Mouse (Mus musculus): ENCODE results near the gene Htra2. TPM values are rescaled to one million over a fixed set of nuclear protein-coding genes. Genes with fewer than 3 reads are reported as not detected.

Htra2 gene
- total RNA-seq (2021): 10 to 100 TPM; 63.3 to 68.5 TPM
- long read RNA-seq, experiment 1, transcript Htra2-201 (8 exons, 1,725 nt): major isoform, 78 of 116 reads
- long read RNA-seq, experiment 1, transcript Htra2-204 (7 exons, 1,605 nt): minor isoform, 7 of 116 reads
- long read RNA-seq, experiment 1, partial matches to known transcripts: 7 of 116 reads
- long read RNA-seq, experiment 1, other reads (novel, unspliced or antisense): 22 of 116 reads
- long read RNA-seq, experiment 2, transcript Htra2-201 (8 exons, 1,725 nt): major isoform, 75 of 116 reads
- long read RNA-seq, experiment 2, partial matches to known transcripts: 11 of 116 reads
- long read RNA-seq, experiment 2, other reads (novel, unspliced or antisense): 26 of 116 reads

DNA sequence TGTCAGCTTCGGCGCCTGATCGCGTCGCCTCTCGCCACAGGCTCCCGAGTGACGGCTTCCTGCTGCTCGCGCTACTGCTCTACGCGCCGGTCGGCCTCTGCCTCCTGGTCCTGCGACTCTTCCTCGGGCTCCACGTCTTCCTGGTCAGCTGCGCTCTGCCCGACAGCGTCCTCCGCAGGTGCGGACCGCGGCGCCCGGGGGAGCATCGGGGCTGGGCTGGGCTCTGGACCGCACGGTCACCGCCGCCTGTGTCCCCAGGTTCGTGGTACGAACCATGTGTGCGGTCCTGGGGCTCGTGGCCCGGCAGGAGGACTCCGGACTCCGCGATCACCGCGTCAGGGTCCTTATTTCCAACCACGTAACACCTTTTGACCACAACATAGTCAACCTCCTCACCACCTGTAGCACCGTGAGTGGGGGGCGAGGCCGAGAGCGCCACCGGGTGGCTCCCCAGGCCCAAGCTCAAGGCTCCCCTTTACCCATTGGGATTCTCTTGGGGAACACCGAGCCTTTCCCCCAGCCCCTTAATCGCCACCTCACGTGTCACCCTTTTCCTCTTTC lies at the start of gene Htra2:
Htra2 (minus strand) TSS at position 403 of the 561 bp plus-strand sequence.
- DNase-seq (ENCODE audit: low spot score in 2 of 2): no peak

- no peak for DNase-seq (ENCODE audit: low spot score in 2 of 2)
Observed at GRCm38 (mm10) chr6:83104158-83104557, 49.1 kb upstream of the Htra2 start.

DNA sequence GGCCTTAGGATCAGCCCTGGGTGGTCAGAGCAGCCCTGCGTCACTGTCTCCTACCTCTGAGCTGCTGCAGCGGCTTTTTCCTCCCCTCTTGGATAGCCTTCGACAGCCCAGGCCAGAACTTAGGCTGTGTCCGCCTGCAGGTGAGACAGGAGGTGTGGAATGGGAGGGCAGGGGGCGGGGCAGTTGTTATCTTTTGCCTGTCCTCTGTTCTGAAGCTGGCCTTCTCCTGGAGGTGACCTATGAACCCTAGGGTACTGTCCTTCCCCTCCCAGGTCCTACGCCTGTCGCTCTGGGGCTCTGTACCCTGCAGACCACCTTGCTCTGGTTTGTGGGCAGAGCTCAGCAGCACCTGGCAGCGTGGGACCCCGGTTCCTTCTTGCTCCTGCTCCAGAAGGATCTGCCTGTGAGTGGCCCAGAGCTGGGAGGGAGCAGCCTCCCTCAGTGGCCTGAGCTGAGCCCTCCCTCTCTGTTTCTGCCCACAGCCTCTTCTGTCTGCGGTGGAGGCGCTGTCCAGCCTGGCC lies 48.1 kb upstream of the Htra2 start:
- DNase-seq (ENCODE audit: low spot score in 2 of 2): no peak

DNA sequence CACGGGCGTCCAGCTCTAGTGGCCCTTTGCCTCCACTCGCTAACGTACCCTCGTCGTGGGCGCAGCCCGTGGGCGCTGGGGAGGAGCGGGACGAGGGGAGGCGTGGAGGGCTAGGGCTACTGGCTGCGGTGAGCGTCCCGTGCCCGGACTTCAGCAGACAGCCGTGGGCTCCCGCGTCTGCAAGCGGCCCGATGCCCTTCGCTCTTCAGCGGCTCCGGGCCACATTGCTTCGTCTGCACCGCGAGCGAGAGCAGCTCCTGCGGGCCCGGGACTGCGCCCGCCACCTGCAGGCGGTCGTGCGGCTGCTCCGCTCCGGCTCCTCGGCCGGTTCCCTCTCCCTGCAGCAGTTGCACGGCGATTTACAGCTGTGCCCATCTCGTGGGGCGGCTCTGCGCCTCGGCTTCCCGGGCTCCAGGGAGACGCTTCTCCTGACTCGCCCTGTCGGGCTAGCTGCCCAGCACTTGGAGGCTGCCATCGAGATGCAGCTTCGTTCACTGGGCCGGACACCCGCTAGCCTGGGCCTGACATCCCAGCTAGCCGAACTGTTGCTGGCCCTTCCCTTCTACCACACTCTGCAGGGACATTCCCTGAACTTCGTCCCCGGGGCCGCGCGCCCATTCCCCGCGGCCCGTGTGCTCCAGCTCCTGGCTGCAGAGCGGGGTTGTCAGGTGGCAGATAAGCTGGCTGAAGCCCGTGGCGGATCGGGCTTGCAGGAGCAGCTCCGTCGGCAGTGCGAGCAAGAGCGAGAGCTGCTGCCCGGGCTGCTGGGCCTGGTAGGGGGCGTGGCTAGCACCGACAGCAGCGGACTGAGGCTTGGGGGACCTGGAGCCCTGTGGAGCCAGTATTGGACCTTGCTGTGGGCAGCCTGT lies 46.8 kb upstream of the Htra2 start:
- DNase-seq (ENCODE audit: low spot score in 2 of 2): no peak

DNA sequence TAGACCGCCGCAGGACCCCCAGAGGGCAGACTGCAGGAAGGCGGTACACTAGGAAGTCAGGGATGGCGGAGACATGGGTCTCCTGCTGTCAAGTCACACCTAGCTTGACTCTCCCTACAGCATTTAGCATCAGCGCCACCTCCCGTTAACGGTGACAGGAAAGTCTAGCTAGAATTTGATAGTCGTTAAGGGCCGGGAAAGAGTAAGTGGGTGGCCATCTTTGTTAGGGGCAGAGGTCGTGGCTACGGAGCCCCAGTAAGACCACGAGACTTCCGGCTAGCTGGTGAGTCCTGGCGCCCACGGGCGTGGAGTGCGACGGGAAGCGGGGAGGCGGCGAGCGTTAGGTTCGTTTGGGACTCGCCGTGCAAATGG lies 46.2 kb upstream of the Htra2 start, which contains the start of the genes Ccdc142 and Gm42688:
Ccdc142 (plus strand) TSS at position 286 of the 372 bp plus-strand sequence.
Gm42688 (plus strand) TSS at position 302 of the 372 bp plus-strand sequence.
- DNase-seq (ENCODE audit: low spot score in 2 of 2): peak; percentile 56 to 81

- no peak for DNase-seq (ENCODE audit: low spot score in 2 of 2)
Observed at GRCm38 (mm10) chr6:83098411-83098810, 43.3 kb upstream of the Htra2 start.

DNA sequence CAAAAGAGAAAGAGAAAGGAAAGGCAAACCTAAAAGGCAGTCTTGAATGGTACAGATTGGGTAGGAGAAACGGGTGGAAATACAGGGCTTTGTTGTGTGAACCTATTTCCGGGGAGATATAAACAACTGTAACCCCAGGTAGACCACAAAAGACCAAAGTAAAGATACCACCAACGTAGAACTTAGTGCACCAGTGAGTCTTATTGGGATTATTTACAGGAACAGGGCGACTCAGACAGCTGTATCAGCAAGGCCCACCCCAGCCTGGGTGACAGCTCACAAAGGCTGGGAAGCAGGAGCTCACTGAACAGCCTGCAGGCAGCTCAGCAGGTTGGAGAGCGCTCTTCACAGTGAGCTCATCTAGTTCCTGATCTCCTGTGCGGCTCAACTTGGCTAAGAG lies 40.9 kb upstream of the Htra2 start:
- no peak for DNase-seq (ENCODE audit: low spot score in 2 of 2)

GRCm38 (mm10) chr6:83092416-83093127 lies 37.5 kb upstream of the Htra2 start:
- no peak for DNase-seq (ENCODE audit: low spot score in 2 of 2)

GRCm38 (mm10) chr6:83087926-83088260 lies 32.8 kb upstream of the Htra2 start:
- DNase-seq (ENCODE audit: low spot score in 2 of 2): no peak

- DNase-seq (ENCODE audit: low spot score in 2 of 2): no peak
Observed at GRCm38 (mm10) chr6:83087205-83087925, 32.3 kb upstream of the Htra2 start.

- DNase-seq (ENCODE audit: low spot score in 2 of 2): no peak
Observed at GRCm38 (mm10) chr6:83086121-83087035, 31.3 kb upstream of the Htra2 start, which contains the start of gene Lbx2. Gene Lbx2, plus strand, starts transcription at chr6:83086367.

DNA sequence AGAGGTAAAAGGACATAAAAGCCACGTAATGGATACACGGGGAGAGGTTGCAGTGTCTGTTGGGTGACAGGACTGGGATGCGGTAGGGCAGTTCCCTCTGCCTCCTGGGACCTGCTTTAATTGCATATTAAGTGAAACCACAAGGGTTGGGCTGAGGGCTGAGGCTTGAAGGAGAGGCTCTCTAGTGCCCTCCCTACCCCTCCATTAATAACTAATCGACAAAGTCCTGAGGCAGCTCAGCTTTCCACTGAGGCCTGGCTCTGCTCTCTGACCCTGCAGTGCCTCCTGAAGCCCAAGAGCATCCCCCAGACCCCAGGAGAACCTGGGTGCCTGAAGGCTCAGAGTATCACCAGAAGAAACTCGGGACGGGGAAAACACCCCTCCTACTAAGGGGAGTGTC lies 29.4 kb upstream of the Htra2 start:
- no peak for DNase-seq (ENCODE audit: low spot score in 2 of 2)

- no peak for DNase-seq (ENCODE audit: low spot score in 2 of 2)
Observed at GRCm38 (mm10) chr6:83083497-83083896, 28.4 kb upstream of the Htra2 start.

DNA sequence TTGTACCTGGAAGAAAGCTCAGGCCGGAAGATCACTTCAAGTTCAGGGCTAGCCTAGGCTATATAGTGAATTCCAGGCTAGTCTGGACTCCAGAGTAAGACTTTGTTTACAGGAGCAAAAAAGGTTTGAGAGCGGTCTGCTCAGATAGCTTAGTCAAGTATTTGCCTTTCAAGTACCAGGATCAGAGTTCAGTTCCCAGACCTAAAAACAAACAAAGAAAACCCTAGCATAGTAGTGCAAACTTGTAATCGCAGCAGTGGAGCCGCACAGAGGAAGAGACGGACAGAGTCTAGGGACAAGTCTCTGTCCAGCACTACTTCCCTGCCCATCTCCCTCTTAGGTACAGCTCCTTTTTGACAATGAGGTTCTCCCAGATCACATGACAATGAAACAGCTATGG lies 25.1 kb upstream of the Htra2 start:
- no peak for DNase-seq (ENCODE audit: low spot score in 2 of 2)

DNA sequence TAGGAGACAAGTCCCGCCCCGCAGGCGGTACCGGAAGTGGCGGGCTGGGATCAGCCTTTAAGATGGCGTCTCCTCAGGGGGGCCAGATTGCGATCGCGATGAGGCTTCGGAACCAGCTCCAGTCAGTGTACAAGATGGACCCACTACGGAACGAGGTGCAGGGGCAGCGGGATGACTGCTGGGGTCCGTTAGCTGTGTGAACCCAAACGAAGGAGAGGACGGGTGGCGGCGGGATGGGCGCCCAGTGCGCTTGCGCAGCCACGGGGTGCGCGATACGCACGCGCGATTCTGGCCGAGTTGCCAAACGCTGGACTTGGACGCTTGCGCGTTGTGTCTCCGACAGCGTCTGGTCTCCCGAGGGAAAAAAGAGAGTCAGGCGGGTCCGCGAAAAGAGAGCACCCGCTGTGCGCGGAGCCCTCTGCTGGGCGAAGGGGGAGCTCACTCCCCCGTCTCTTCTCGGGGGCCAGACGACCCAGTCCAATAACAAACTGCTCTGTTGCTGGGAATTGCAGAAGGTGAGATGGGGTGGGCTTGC lies 23.3 kb upstream of the Htra2 start:
- peak; percentile 95 to 97 for DNase-seq (ENCODE audit: low spot score in 2 of 2)

GRCm38 (mm10) chr6:83077630-83078323 lies 22.7 kb upstream of the Htra2 start, which contains the start of gene Pcgf1:
Gene Pcgf1, plus strand, starts transcription at chr6:83077869.
- peak in 1 of 2 experiments; percentile 38 for DNase-seq (ENCODE audit: low spot score in 2 of 2)

DNA sequence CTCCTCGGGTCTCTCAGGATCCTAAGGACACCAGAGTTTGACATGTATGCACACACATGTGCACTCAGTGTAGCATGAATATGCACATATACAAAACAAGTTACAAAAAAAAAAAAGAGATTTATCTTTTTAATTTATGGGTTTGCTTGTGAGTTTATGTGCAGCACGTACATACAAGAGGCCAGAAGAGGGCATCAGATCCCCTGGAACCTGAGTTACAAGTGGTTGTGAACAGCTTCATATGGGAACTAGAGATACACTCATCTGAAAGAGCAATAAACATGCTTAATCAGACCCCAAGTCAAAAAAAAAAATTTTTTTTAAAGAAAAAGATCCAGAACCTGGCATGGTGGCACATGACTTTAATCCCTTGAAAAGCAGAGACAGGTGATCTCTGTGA lies 19.9 kb upstream of the Htra2 start:
- DNase-seq (ENCODE audit: low spot score in 2 of 2): no peak

DNA sequence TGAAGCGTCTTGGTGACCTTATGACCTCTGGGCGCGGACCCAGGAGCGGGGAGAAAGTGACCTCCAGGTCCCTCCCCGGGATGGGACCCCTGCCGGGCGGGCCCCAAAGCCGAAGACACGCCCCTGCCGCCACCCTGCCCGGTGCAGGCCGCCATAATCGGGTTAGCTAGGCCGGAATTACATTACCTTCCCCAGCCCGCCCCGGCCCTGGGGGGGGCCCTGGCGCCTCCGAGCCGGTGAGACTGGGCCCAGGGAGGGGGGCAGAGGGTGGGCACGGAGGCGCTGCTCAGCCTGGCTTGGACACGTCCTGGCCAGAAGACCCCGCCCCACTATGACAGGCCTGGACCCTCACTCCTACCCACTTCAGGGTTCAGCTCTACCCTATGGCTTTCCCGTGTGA lies 16.1 kb upstream of the Htra2 start:
- no peak for DNase-seq (ENCODE audit: low spot score in 2 of 2)

Measured in adrenal gland, postnatal 4 days (tissue).